Mouse (Mus musculus) MEL (cell line): Measurements from ENCODE around the gene Nos1ap.

Experiments
- CTCF ChIP-seq, 3 experiments: IDR thresholded peaks in 2 of 3; conservative IDR thresholded peaks in 1 of 3; 2 replicates each; pipeline ENCODE4 v1.5.1; 2011 to 2012; ENCODE audit warnings: low read length in 3 of 3, low read depth in 2 of 3, mild to moderate bottlenecking in 2 of 3, improper control_type of control experiment in 1 of 3, inconsistent platforms in 1 of 3, mixed read lengths in 1 of 3, moderate library complexity in 1 of 3; ENCODE audit not compliant: control insufficient read depth in 1 of 3, insufficient read depth in 1 of 3, poor library complexity in 1 of 3, severe bottlenecking in 1 of 3
- EP300 ChIP-seq, 2 experiments: IDR thresholded peaks; 2 replicates each; pipeline ENCODE4 v1.6.1; 2011; ENCODE audit warnings: improper control_type of control experiment in 2 of 2, low read length in 2 of 2, low read depth in 1 of 2, mild to moderate bottlenecking in 1 of 2
- GATA1 ChIP-seq: IDR thresholded peaks from 2 replicates; pipeline ENCODE4 v1.6.1; 2011; ENCODE audit warnings: low read depth, low read length, improper control_type of control experiment
- HCFC1 ChIP-seq: IDR thresholded peaks from 2 replicates; pipeline ENCODE4 v1.6.1; 2012; ENCODE audit warnings: low read depth, mild to moderate bottlenecking, inconsistent platforms, low read length, improper control_type of control experiment, moderate library complexity
- MAX ChIP-seq: IDR thresholded peaks from 2 replicates; pipeline ENCODE4 v1.6.1; 2011; ENCODE audit warnings: low read length, improper control_type of control experiment
- MEF2A ChIP-seq: IDR thresholded peaks from 2 replicates; pipeline ENCODE4 v1.6.1; 2014; ENCODE audit warnings: low read depth, mild to moderate bottlenecking, inconsistent platforms, low read length, improper control_type of control experiment; ENCODE audit not compliant: poor library complexity, insufficient replicate concordance, severe bottlenecking; ENCODE audit errors: extremely low read depth
- NELFE ChIP-seq: IDR thresholded peaks from 2 replicates; pipeline ENCODE4 v1.6.1; 2011; ENCODE audit warnings: low read depth, low read length, improper control_type of control experiment
- POLR2A ChIP-seq, 2 experiments: IDR thresholded peaks; 2 replicates each; pipeline ENCODE4 v1.6.1; 2011 to 2012; ENCODE audit warnings: low read length in 2 of 2, mild to moderate bottlenecking in 2 of 2, control low read depth in 1 of 2, improper control_type of control experiment in 1 of 2, low read depth in 1 of 2, moderate library complexity in 1 of 2; ENCODE audit not compliant: control insufficient read depth in 1 of 2, insufficient read depth in 1 of 2, poor library complexity in 1 of 2
- RCOR1 ChIP-seq: IDR thresholded peaks from 2 replicates; pipeline ENCODE4 v1.6.1; 2012; ENCODE audit warnings: low read depth, mild to moderate bottlenecking, inconsistent platforms, low read length, improper control_type of control experiment
- TBP ChIP-seq: IDR thresholded peaks from 2 replicates; pipeline ENCODE4 v1.8.0; 2011; ENCODE audit warnings: low read depth, low read length, improper control_type of control experiment
- UBTF ChIP-seq: IDR thresholded peaks from 2 replicates; pipeline ENCODE4 v1.6.1; 2012; ENCODE audit warnings: low read depth, mild to moderate bottlenecking, inconsistent platforms, low read length, improper control_type of control experiment, moderate library complexity, borderline replicate concordance; ENCODE audit not compliant: insufficient read depth
- USF2 ChIP-seq, 2 experiments: IDR thresholded peaks; 2 replicates each; pipeline ENCODE4 v1.6.1; 2011 to 2012; ENCODE audit warnings: improper control_type of control experiment in 2 of 2, low read length in 2 of 2, borderline replicate concordance in 1 of 2, inconsistent platforms in 1 of 2, low read depth in 1 of 2, mild to moderate bottlenecking in 1 of 2; ENCODE audit not compliant: insufficient read depth in 1 of 2
- ZMIZ1 ChIP-seq: IDR thresholded peaks from 2 replicates; pipeline ENCODE4 v1.6.1; 2012; ENCODE audit warnings: low read depth, mild to moderate bottlenecking, inconsistent platforms, low read length, improper control_type of control experiment, moderate library complexity

DNA sequence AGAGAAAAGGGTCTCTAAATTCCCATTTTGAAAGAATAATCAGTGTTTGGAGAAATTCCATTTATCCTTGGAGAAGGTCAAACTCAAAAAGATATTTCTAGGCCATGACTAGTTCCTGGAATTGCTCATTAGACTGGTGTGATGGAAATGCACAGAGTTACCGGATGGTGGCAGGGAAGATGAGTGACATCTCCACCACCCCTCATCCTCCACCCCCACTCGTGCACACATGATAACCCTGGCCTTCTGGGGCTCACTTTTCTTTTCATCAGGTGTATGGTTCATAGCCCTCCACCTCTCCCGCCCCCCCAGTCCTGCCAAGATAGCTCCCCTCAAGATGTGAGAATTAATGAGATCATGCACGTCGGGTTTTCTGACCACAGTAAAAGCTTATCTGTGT, 296.4 kb downstream of the Nos1ap start:
- TF ChIP-seq NELFE = no peak
- no peak for TF ChIP-seq MAX
- TF ChIP-seq TBP = no peak
- no peak for TF ChIP-seq ZMIZ1
- no peak for TF ChIP-seq EP300 (IDR thresholded peaks at IDR 0.05; ENCODE audit: low read depth in 1 of 2, low read length in 2 of 2)
- no peak for TF ChIP-seq CTCF (IDR thresholded peaks at IDR 0.05 in 2 of 3, conservative IDR thresholded peaks at IDR 0.05 in 1 of 3; ENCODE audit: control insufficient read depth in 1 of 3, insufficient read depth in 1 of 3, low read depth in 2 of 3, low read length in 3 of 3, poor library complexity in 1 of 3, severe bottlenecking in 1 of 3)
- TF ChIP-seq RCOR1 = no peak
- no peak for TF ChIP-seq GATA1
- TF ChIP-seq USF2 (IDR thresholded peaks at IDR 0.05; ENCODE audit: borderline replicate concordance in 1 of 2, insufficient read depth in 1 of 2, low read depth in 1 of 2, low read length in 2 of 2) = no peak
- no peak for TF ChIP-seq MEF2A
- TF ChIP-seq POLR2A (IDR thresholded peaks at IDR 0.05; ENCODE audit: control insufficient read depth in 1 of 2, insufficient read depth in 1 of 2, low read depth in 1 of 2, low read length in 2 of 2, poor library complexity in 1 of 2) = no peak
- TF ChIP-seq UBTF = no peak
- no peak for TF ChIP-seq HCFC1
